Mouse (Mus musculus): ENCODE results near the gene Ptgdr. TPM values are rescaled to one million over a fixed set of nuclear protein-coding genes. Genes with fewer than 3 reads are reported as not detected.
"Not testable (repeated sequence)": the region's sequence is repeated elsewhere in the genome, so short reads cannot be mapped to it uniquely, and the experiment has no call there.

The Ptgdr gene
- total RNA-seq (2021): not detected
- long read RNA-seq, experiment 1: 0 reads
- long read RNA-seq, experiment 2: 0 reads

DNA sequence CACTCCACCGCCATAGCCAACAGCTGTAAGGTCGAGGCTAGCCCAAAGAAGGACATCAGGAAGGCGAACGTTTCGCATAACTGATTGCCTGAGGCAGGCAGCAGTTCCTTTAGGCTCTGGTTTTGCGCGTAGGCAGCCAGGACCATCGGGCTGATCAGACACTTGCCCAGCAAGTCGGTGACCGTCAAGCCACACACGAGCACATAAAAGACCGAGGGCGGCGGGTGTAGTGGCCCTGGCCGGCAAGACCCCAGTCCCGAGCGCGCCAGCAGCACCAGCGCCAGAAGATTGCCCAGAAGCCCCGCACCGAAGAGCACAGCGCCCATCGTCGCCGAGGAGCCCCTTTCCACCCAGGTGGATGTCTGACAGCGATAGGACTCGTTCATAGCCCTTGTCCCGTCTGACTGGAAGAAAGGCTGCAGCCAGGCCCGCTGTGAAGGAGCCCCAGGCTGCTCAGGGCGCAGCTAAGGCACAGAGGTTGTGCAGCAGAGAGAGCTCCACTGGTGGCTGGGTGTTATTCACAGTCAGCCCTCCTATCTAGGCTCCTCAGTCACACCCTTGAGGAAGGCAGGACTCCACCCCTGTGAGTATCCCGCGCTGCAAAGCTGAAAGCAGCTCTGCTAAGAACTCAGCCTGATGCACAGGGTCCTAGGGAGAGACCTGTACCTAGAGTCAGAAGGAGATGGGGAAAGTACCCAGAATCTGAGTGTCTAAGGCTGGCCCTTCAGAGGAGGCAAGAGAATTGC is at the start of gene Ptgdr:
Gene Ptgdr (minus strand): TSS at position 508 of the 746 bp plus-strand sequence.
- DNase-seq: no peak

DNA sequence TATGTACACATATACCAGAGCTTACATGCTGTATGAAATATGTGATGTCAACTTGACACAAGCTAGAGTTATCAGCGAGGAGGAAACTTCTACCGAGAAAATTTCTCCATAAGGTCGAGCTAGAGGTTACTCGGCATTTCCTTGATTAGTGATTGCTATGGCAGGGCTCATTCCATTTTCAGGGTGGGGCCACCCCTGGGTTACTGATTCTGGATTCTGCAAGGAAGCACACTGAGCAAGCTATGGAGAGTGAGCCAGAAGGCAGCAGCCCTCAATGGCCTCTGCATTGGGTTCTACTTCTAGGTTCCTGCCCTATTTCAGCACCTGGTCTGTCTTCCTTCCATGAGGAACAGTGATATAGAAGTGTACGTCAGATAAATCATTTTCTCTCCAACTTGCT is 48.6 kb upstream of the Ptgdr start:
- DNase-seq: no peak

DNA sequence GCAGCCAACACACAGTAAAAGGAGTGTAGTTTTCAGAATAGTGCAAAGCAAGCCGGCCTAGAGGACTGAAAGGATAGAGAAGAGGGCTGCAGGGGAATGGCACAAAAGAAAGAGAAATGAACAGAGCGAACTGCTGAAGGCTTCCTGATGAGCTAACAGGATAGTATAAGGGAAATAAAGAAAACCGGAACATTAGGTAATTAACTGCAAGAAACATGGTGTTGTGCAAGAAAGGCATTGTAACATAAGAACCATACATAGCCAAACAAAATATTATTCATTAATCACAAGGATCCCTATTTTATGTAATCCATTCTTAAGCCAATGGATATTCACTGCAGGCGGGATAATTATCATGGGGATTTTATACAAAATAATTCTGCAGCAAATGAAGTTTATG is 45.0 kb upstream of the Ptgdr start:
- no peak for DNase-seq

DNA sequence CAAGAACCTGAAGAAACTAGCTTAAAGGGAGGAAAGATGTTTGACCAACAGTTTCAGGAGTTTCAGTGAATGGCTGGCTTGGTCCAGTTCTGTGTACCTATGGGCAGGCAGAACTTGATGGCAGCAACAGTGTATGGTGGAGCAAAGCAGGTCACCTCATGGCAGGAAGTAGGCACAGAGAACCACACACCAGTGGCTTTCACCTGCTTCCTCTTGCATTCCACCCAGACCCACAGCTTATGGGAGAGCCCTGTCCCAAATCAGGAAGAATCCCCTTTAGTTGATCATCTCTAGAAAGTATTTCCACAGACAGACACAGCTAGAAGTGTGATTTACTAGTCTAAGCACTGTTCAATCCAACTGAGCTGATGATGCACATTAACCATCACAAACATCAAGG is 42.6 kb upstream of the Ptgdr start:
- DNase-seq: not testable (repeated sequence)

DNA sequence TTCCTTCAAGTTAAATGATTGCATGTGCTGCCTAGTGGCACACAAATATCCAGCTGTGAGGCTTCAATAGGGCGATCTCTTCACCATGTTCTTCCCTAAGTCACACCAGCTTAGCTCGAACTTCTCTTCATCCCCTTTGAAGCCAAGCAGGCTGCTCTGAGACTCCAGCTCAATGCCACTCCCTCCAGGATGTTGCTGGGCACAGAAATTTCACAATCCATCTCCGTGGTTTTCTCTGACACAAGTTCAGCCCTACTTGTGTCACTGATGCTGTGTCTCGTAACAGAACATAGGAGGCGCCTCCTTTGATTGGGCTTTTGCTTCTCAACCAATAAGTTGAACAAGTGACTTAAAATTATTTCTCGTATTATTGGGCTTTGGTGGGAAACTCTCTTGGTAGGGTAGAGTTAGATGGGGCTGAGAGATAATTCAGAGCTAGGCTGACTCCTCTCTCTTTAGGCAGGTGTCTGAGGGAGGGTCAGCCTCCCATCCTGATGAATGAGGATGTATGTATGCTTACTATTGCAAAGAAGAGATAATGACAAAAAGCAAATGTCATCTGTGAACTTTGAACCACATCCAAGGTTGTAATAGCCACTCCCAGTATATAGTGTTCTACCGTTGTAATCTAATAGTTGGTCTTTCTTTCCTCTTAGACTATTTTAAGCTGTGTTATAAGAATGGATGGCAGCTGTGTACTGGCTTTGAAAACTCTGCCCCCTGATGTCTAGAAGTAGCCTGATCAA is 32.4 kb upstream of the Ptgdr start:
- DNase-seq: no peak

DNA sequence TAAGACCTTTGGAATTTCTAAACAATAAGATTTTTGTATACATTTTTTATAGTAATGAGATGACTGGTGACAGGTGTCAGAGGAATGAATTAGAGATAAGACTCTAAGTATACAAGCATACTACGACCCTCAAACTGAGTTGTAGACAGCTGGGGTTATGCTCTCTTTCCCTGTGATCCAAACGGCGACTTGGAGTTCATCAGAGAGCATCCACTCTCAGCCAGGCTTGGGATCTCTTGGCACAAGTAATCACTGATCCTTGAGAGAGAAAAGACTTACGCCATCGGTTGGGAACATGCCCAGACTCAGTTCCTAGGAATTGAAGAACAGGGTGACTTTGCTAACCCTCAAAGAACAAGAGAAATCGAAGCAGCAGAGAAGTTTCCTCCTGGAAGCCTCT is 10.5 kb upstream of the Ptgdr start:
- no peak for DNase-seq

DNA sequence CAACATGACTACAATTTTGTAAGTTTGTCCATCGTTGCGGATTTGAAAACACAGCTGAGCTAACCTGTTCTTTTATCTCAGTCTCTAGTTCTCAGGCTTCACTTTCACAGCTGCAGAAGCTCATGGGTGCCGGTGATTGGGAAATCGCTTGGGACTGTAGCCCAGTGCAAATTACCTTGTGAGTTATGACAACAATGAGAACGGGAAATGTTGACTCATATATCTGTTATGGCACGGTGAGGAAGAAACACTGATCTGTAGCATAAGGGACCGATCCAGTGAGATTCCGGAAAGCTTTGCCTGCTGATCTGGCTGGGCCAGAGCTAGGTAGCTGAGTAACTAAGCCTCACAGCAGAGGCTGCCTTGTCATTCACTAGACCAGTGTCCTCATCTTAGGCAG is 6.5 kb upstream of the Ptgdr start:
- DNase-seq: no peak

DNA sequence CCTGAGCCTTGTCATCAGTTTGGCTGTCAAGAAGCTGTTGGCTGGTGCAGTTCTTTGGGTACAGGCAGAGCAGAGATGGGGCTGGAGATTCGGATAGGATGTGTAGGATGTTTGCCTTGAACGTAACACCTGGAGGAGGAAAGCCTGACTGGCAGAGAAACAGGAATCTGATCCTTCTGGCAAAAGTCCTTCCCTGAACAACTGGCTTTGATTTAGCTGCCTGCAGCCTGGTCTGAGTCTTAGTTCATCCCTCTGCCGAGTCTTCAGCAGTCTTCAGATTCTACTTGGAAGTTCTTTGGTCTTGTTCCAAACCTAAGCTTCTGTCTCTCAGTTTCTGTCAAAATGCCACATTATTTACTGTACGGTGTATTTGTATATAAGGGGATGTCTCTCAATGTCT is 3.9 kb upstream of the Ptgdr start:
- DNase-seq: no peak

DNA sequence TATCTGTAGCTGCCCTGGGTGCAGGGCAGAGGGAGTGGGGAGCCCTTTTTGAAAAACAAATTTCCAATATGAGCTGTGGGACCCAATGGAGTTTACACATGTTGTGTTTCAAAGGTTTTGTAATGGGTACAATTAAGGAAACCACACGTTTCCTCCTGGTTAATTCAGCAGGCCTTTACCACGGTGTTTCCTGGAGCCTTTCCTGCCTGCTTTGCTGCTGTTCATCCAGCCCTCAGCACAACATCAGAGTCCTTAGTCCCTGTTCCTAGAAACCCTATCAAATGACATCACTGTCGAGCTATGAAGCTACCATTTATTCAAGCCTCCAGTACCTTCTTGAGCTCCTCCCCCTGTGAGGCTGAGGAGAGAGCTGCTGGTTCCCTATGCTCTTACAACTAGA is 2.0 kb upstream of the Ptgdr start:
- no peak for DNase-seq

DNA sequence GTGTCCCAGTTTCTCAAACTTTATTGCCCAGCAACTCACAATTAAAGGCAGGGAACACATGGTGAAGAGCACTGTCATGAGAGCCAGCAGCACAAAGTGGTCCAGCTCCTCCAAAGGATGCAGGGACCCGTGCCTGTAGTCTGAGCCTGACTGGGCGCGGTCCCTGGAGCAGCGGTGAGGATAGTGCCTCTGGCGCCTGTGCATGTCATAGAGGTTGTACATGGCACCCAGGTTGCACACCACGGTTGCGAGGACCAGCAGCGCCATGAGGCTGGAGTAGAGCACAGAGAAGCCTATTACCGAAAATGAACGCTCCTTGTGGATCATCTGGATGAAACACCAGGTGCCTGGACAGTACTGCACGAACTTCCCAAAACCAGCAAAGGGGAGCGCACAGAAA is 803 bp downstream of the Ptgdr start:
- DNase-seq: no peak

DNA sequence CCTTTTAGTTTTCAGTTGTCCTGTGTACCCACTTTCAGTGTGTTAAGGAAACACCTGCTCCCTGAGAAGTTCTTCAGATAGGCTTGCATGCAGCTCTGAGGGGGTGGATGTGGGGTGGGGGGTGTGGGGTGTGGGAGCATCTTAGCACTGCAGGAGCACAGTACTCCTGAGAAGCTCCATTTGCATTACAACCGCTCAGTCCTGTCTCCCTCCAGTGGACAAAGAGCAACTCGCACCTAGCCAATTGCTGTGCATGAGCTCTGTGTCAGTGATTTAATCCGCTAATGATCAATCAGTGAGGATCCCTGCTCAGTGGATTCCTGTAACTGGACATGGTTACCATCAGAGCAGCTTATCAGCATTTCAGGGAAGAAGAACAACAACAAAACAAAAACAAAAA is 8.5 kb downstream of the Ptgdr start:
- DNase-seq: not testable (repeated sequence)

DNA sequence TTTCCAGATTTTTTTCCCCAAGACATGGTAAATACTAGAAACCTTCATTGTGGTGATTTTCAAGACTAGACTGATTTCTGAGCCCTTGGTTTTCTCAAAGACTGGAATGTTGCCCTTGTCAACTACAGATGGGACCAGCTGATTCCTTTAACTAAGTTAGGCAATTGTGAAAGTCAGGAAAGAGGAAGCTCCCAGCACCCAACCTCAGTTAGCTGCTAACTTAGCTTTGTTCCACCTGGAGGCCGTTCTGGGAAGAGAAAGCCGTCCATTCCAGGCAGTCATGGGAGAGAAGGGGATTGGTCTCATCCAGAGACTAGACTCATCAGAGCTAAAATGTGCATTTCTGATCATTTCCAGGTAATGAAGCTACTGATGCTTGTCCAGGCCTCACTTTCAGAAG is 11.4 kb downstream of the Ptgdr start:
- no peak for DNase-seq

DNA sequence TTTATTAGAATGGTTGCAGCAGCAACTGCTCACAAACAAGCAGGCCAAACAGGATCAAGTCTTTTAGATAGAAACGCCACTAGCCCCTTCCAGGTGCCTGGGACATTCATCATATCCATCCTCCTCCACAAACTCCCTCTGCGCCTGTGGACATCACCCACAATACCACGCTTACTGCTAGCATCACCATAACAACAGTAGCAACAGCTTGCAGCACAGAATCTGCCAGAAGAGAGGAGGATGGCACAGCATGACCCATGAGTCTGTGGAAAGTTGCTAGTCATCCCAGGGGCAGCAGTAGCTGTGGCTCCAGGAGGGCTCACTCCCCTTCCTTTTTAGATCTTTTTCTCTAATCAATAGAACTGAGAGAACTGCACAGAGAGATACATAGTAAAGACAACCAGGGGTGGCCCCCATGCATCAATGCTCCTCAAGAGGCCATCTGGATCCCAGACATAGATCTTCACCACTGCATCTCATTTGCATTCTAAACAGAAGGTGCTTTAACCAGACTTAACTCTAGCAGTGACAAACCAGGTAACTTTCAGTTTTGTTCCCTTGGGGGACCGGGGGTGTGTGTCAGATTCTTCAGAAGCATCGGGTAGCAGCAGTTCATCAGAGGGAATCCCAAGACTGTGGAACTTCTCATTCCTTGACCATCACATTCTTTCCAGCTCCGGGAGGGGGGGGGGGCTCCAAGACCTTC is 12.5 kb downstream of the Ptgdr start:
- DNase-seq: no peak

DNA sequence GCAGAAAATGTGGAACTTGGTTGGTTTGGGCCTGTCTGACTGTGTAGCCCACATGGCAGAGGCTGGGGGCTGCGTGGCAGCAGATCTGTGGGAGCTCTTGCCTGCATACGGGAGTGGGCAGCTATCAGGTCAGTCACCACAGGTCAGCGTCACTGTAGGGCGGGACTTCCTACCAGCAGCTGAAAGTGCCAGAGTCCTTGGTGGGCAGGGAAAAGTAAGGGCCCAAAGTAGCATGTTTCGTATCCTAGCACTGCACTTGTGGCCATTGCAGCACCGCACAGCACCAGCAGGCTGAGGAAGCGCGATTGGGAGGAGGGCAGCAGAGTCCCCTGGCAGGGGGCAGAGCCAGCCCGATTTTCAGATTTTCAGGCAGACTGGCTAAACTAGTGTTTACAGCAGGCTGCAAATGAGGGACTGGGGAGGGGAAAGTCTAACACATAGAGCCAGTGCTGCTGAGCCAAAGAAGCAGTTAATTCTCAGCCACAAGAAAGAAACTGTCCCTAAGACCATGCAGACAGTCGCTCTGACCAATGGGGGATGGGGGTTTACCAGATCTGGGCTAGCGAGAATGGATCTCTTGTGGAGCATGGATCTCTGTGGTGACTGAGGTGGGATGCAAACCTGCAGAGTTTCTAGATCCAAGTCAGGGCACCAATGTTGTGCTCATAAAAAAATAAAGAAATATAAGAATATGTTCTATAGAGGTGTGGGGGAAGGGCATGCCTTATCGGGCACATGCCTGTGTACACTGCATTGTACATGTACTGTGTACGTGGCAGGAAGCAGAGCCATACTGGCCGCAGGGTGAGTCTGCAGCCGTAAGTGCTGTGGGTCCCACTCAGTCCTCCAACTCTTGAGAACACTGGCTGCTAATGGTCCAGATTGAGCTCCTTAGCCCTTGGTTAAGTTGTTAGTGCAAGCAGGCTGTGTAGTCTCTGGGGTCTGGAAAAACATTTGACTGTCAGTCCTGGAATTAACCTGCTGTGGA is 15.1 kb downstream of the Ptgdr start:
- no peak for DNase-seq

DNA sequence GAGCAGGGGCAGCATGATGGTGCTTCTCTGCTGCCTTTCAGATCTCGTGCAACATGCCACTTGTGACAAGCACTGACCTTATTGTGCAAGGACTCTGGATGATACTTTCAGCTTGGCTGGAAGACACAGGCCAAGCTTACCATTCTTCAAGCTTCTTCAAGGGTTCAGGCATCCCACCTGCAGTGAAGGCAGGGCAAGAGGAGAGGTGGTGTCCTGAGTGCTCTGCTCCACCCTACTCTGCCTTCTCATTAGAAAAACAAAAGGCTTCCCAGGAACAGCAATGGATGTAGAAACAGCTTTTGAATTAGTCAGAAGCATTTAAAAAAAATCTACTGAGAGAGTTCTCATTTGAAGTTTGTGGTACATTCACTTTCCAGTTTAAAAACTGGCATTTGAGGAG is 20.5 kb downstream of the Ptgdr start:
- no peak for DNase-seq

DNA sequence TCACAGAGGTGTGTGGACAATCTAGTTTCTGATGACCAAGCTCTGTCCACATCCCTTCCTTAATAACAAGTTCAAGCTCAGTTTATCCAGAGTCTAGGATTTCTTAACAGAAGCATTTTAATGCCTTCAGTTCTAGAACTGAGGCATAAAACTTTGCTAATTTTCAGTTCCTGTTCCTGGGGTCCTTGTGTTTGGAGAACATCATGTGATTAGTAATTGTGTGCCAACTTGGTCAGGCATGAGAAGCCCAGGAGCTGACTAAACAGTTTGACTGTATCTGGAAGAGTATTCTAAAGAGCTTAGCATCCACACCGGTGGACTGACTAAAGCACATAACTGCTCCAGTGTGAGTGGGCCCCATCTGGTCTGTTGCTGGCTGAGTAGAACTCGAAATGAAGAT is 24.0 kb downstream of the Ptgdr start:
- no peak for DNase-seq

DNA sequence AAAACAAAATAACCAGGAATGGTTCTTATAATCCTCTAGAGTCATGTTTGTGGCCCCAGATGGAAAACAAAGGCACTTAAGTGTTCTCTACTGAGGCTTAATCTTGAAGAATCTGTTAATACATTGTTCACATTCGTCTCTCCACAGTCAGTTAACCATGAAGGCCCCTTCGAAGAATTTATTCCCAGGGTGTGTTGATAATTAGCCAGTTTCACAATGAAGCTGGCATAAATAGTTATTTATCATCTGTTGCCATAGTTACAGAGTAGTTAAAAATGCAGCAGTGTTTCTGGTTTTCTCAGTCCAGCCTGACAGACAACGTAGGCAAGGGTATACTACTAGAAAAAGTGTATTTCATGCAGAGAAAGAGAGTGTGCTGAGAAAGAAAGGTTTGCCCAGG is 25.0 kb downstream of the Ptgdr start:
- not testable (repeated sequence) for DNase-seq

DNA sequence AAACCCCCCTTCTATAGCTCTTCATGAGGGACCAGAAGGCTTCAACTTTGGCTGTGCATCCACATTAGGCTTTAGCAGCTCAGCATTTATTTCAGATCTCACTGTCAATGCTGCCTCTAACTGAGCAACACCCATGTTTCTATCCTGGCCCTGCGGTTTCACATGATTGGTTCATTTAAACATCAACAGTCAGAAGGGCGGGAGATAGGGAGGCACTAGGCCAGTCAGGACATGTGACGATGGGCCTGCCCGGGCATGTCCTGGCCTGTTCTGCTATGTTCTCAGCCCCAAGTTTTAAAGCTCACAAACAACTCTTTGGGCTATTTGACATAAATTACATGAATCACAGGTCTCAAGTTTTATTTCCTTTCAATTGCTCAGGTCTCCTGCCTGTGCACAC is 26.1 kb downstream of the Ptgdr start:
- DNase-seq: not testable (repeated sequence)

DNA sequence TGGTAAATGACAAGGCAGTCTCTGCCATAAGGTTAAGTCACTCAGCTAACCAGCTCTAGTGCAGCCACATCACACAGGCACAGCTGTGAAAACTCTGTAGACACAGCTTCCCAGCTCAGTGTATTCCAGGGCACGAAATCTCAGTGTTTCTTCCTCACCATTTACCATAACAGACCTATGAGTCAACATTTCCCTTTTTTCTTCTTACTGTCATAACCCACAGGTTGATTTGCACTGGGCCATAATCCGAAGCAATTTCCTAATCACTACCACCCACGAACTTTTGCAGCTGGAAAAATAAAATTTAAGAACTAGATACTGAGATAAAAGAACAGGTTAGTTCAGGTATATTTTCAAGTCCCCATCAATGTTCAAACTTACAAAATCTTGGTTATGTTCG is 31.4 kb downstream of the Ptgdr start:
- DNase-seq: no peak

DNA sequence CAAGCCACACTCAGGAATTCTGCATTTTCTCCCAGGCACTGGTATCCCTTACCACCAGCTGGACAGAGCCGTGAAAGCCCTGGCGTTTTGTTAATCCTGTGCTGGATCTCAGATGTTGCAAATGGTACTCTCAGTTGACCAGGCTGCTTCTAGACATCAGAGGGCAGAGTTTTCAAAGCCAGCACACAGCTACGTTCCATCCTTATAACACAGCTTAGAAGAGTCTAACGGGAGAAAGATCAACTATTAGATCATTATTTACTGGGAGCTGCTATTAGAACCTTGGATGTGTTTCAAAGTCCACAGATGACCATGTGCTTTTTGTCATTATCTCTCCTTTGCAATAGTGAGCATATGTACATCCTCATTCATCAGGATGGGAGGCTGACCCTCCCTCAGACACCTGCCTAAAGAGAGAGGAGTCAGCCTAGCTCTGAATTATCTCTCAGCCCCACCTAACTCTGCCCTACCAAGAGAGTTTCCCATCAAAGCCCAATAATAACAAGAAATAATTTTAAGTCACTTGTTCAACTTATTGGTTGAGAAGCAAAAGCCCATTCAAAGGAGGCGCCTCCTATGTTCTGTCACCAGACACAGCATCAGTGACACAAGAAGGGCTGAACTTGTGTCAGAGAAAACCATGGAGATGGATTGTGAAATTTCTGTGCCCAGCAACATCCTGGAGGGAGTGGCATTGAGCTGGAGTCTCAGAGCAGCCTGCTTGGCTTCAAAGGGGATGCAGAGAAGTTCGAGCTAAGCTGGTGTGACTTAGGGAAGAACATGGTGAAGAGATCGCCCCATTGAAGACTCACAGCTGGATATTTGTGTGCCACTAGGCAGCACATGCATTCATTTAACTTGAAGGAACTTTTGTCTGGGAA is 37.8 kb downstream of the Ptgdr start:
- DNase-seq: no peak

DNA sequence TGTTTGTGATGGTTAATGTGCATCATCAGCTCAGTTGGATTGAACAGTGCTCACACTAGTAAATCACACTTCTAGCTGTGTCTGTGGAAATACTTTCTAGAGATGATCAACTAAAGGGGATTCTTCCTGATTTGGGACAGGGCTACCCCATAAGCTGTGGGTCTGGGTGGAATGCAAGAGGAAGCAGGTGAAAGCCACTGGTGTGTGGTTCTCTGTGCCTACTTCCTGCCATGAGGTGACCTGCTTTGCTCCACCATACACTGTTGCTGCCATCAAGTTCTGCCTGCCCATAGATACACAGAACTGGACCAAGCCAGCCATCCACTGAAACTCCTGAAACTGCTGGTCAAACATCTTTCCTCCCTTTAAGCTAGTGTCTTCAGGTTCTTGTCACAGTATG is 46.0 kb downstream of the Ptgdr start:
- DNase-seq: not testable (repeated sequence)

Measured in gastrocnemius, postnatal 10 days (tissue).